Mouse (Mus musculus): ENCODE data around the gene Sdc3.

The Sdc3 gene

DNA sequence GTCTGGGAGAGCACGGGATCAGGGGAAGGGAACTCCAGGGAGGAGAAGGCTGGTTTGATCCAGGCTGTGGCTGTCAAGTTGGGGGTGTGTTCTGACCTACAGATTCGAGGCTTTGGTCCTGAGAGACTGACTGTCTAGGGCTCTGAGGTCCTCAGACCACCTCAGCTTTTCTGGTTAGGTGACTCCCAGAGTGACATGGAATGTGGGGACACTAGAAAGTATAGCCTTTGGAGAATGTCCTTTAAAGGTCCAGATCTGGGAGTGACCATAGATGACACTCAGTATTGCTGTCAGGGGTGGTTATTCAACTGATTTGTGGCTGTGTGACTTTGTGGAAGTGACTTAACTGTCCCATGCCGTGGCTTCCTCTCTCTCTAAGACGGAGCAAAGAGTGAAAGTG, 2.4 kb downstream of the Sdc3 start:
- no peak for DNase-seq (ENCODE audit: low spot score)

GRCm38 (mm10) chr4:130795970-130796369, 3.6 kb downstream of the Sdc3 start:
- no peak for DNase-seq (ENCODE audit: low spot score)

DNA sequence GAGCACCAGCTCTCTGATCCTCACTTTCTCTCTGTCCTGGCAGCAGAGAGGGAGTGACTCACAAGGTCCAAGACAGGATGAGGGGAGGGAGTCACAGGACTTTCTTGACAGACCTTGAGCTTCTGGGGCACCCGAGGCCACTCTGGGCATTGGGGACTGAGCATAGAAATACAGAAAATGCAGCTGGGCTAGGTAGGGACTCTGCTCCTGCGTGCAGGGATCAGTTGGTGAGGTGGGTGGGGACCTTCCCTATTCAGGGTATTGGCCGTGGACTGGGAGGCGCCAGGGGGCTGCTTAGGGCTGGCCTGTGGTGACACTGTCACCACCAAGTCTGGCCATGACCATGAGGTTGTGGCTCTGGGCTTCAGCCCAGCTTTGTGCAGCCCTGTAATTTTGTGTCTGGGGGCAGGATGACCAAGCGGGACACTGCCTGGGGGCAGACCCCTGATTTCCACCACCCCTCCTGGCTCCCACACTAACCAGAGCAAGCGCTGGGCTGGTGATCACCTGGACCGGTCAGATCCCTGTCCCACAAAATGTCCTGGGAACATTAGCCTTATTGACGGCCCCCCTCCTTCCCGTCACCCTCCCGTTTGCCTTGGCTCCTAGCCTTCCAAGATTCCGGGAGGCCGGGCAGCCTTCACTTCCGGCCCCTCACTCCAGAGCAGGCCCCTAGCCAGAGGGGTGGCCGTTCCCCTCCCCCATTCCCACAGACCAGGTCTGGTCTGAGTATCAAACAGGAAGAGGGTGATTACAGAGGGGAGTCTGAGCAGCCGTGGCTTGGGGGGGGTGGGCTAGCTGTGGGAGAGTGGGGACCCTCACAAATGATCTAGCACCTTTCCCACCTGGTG, 5.1 kb downstream of the Sdc3 start:
- DNase-seq (ENCODE audit: low spot score), result no peak

GRCm38 (mm10) chr4:130798416-130798815, 6.1 kb downstream of the Sdc3 start:
- DNase-seq (ENCODE audit: low spot score), result no peak

- no peak for DNase-seq (ENCODE audit: low spot score)
Observed at GRCm38 (mm10) chr4:130799118-130799517, 6.8 kb downstream of the Sdc3 start.

DNA sequence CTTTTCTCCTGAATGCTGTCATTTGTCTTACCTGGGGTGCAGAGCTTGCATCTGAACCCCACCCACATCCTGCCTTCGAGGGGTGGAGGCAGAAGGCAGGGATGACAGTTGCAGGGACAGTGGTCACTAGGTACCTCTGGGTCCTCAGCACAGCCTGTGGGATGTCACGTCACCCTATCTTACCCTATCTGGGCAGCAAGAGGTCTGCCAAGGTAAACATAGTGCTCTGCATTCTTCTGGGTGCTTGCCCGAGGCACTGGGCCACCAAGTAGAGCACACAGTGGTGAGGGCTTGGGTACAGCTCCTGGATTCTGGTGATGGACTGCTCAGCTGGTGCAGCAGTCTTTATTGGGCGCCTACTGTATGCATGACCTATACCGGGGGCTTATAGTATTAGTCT, 7.2 kb downstream of the Sdc3 start:
- DNase-seq (ENCODE audit: low spot score), result no peak

GRCm38 (mm10) chr4:130800147-130800546, 7.8 kb downstream of the Sdc3 start:
- no peak for DNase-seq (ENCODE audit: low spot score)

GRCm38 (mm10) chr4:130801198-130801597, 8.9 kb downstream of the Sdc3 start:
- DNase-seq (ENCODE audit: low spot score), result no peak

GRCm38 (mm10) chr4:130801624-130802329, 9.4 kb downstream of the Sdc3 start:
- no peak for DNase-seq (ENCODE audit: low spot score)

- DNase-seq (ENCODE audit: low spot score), result no peak
Observed at GRCm38 (mm10) chr4:130803591-130803990, 11.3 kb downstream of the Sdc3 start.

- DNase-seq (ENCODE audit: low spot score), result no peak
Observed at GRCm38 (mm10) chr4:130804292-130804691, 12.0 kb downstream of the Sdc3 start.

GRCm38 (mm10) chr4:130804771-130805361, 12.5 kb downstream of the Sdc3 start:
- no peak for DNase-seq (ENCODE audit: low spot score)

GRCm38 (mm10) chr4:130805746-130806145, 13.4 kb downstream of the Sdc3 start:
- no peak for DNase-seq (ENCODE audit: low spot score)

- no peak for DNase-seq (ENCODE audit: low spot score)
Observed at GRCm38 (mm10) chr4:130806746-130807145, 14.4 kb downstream of the Sdc3 start.

GRCm38 (mm10) chr4:130809784-130810183, 17.4 kb downstream of the Sdc3 start:
- no peak for DNase-seq (ENCODE audit: low spot score)

DNA sequence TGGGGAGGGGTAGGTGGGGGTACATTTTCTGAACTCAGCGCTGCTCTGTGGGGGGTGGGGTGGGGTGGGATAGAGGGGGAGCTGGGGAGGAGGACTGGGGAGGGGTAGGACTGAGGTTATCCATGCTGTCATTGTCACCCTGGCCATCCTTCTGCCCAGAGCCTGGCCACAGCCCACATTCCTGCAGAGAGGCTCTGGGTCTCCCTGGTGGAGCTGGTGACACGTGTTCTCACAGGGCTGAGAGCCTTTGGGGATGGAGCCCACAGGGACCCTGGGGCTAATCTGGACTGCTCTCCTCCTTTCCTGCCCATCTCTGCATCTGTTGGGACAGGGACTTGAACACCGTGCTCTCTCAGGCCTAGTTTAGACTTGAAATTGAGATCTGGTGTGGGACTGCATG, 18.5 kb downstream of the Sdc3 start:
- no peak for DNase-seq (ENCODE audit: low spot score)

DNA sequence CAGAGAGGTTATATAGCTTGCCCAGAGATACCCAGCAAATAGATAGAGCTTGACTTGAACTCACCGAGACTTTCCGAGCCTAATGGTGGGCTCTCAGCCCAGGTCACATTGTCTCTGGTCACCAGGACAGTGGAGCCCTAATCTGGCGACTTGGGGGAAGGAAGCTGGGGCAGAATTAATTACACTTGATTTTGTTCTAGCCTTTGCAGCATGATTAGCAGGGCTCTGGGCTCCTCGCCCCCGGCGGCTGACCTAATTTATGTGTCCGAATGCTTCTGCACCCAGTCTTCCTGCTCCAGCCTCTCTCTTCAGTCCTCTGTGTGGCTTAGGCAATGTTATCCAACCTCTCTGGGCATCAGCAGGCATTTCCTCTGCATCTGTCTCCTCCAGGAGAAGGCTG, 19.0 kb downstream of the Sdc3 start:
- DNase-seq (ENCODE audit: low spot score), result no peak

- no peak for DNase-seq (ENCODE audit: low spot score)
Observed at GRCm38 (mm10) chr4:130813958-130814357, 21.6 kb downstream of the Sdc3 start.

DNA sequence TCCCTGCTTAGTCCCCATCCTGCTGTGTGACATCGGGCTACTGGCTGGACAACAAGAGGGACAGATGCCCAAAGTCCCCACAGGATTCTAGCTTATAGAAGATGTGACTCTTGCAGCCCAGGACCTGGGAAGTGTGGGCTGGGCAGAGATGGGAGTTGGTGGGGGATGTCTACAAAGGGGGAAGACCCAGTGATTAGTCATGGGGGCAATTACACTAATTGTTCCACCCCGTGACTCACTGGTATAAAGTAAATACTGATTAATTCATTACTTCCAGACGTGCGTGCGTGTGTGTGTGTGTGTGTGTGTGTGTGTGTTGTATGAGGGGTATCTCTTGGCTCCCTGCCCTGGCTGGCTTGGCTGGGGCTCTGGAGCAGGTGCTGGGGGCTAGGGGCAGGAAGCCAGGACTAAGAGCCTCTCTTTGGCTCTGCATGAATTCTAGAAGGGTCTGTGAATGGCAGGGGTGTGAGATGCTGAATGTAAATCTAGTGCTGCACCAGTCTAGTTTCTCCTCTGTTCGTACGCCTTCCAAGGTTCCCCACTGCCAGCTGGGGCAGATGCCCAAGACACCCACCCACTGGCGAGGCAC, 22.5 kb downstream of the Sdc3 start:
- DNase-seq (ENCODE audit: low spot score), result no peak

- no peak for DNase-seq (ENCODE audit: low spot score)
Observed at GRCm38 (mm10) chr4:130815860-130816259, 23.5 kb downstream of the Sdc3 start.

- DNase-seq (ENCODE audit: low spot score), result no peak
Observed at GRCm38 (mm10) chr4:130819806-130820205, 27.5 kb downstream of the Sdc3 start.

- no peak for DNase-seq (ENCODE audit: low spot score)
Observed at GRCm38 (mm10) chr4:130820594-130821255, 28.4 kb downstream of the Sdc3 start.

All from layer of hippocampus, adult 9-10 months (tissue).